ENCODE assay signal across 18 mouse cellular contexts in genomic region chr7:66989357-66990045, GRCm38 (mm10).
DNase-seq lines count a peak whose midpoint lies in the region; ATAC-seq and TF ChIP-seq lines count a peak whose summit lies in the region.
"Had no signal": no experiment of that assay in that cellular context is flagged by ENCODE, and none has a peak within 500 bp of the region (broad histone marks: within the 10 kb centered on the region; RNA-seq: fewer than 3 reads in every experiment).

No protein-coding gene starts in this region.

- no peaks in the 10 kb centered on the region for H3K79me2 ChIP-seq in liver, adult 2 months (ENCODE audit: control insufficient read depth, insufficient read depth, low read length)

- no peak for TF ChIP-seq CTCF in liver, adult 2 months (IDR thresholded peaks at IDR 0.05; ENCODE audit: low read depth, low read length)
- TF ChIP-seq CTCF in cortical plate, adult 2 months (IDR thresholded peaks at IDR 0.05; ENCODE audit: extremely low read depth, insufficient read depth, low read length) = no peak

- no peaks in the 10 kb centered on the region for H3K27me3 ChIP-seq in liver, adult 2 months (ENCODE audit: control insufficient read depth, insufficient read depth, low read length)
- no peaks in the 10 kb centered on the region for H3K27me3 ChIP-seq in liver, embryonic 12.5 days (replicated peaks)
- H3K27me3 ChIP-seq: embryonic facial prominence, embryonic 12.5 days; heart, embryonic 12.5 days; neural tube, embryonic 15.5 days had no signal

- H3K27ac ChIP-seq in liver, adult 2 months (replicated peaks; ENCODE audit: insufficient read depth, low read depth, low read length) = no peak overlapping the region
- H3K27ac ChIP-seq in liver, embryonic 12.5 days = no peak overlapping the region
- peak overlapping the region; percentile 15; the same call in 1 of the 2 replicates for H3K27ac ChIP-seq in cortical plate, adult 2 months (ENCODE audit: insufficient read depth, low read length)
- H3K27ac ChIP-seq: embryonic facial prominence, embryonic 12.5 days; hindbrain, embryonic 14.5 days; kidney, postnatal 0 days; liver, embryonic 14.5 days; neural tube, embryonic 15.5 days had no signal

- 0 out of 2 replicates have a peak, but pooled peaks cover 5% of the 10 kb centered on the region for H3K9me3 ChIP-seq in liver, embryonic 12.5 days (replicated peaks)
- H3K9me3 ChIP-seq: embryonic facial prominence, embryonic 12.5 days; neural tube, embryonic 15.5 days had no signal

- no peak for ATAC-seq in liver, embryonic 12.5 days
- ATAC-seq: intestine, embryonic 16.5 days had no signal

- no peak for TF ChIP-seq POLR2A in liver, adult 2 months (IDR thresholded peaks at IDR 0.05; ENCODE audit: extremely low read depth, insufficient read depth, low read length)
- no peak for TF ChIP-seq POLR2A in cortical plate, adult 2 months (IDR thresholded peaks at IDR 0.05; ENCODE audit: extremely low read depth, insufficient read depth, low read length)

- DNase-seq in frontal cortex, adult 2 months (ENCODE audit: extremely low spot score in 1 of 2, low spot score in 1 of 2) = peak; percentile 11 to 51
- no peak for DNase-seq in frontal cortex, postnatal 25 days (ENCODE audit: low spot score in 2 of 2)
- DNase-seq in liver, adult 2 months (ENCODE audit: extremely low read depth, low read depth, low spot score) = peak; percentile 76
- peak; percentile 10 for DNase-seq in lung, postnatal 36 days
- DNase-seq in layer of hippocampus, postnatal 10 days (ENCODE audit: low spot score in 2 of 2) = no peak
- DNase-seq: adrenal gland, postnatal 10 days; cerebellum, adult 2 months; midbrain, embryonic 14.5 days had no signal

- no peak overlapping the region for H3K4me2 ChIP-seq in liver, embryonic 12.5 days
- H3K4me2 ChIP-seq: embryonic facial prominence, embryonic 12.5 days; heart, embryonic 12.5 days; hindbrain, embryonic 14.5 days; neural tube, embryonic 15.5 days had no signal

- 48% methylated on average over 3 of the region's 3 CpGs for WGBS in liver, adult 2 months
- 66% methylated on average over 3 of the region's 3 CpGs for WGBS in liver, embryonic 12.5 days (ENCODE audit: insufficient replicate concordance)

- peaks cover 4% of the 10 kb centered on the region; the same call in 1 of the 2 replicates for H3K4me1 ChIP-seq in liver, adult 2 months (ENCODE audit: control insufficient read depth, insufficient read depth, low read length)
- H3K4me1 ChIP-seq in liver, embryonic 12.5 days = no peaks in the 10 kb centered on the region
- peaks cover 4% of the 10 kb centered on the region for H3K4me1 ChIP-seq in cortical plate, adult 2 months (ENCODE audit: control insufficient read depth, insufficient read depth, low read length)
- H3K4me1 ChIP-seq: embryonic facial prominence, embryonic 12.5 days; heart, embryonic 12.5 days; neural tube, embryonic 15.5 days had no signal

- H3K9ac ChIP-seq in liver, adult 2 months (ENCODE audit: low read depth, low read length) = no peak overlapping the region
- no peak overlapping the region for H3K9ac ChIP-seq in liver, embryonic 12.5 days
- H3K9ac ChIP-seq: embryonic facial prominence, embryonic 12.5 days; heart, embryonic 12.5 days; hindbrain, embryonic 14.5 days; liver, embryonic 14.5 days; neural tube, embryonic 15.5 days had no signal

- H3K36me3 ChIP-seq in liver, adult 2 months (ENCODE audit: control insufficient read depth, insufficient read depth, low read length) = no peaks in the 10 kb centered on the region
- no peaks in the 10 kb centered on the region for H3K36me3 ChIP-seq in liver, embryonic 12.5 days
- H3K36me3 ChIP-seq: embryonic facial prominence, embryonic 12.5 days; heart, embryonic 12.5 days; neural tube, embryonic 15.5 days had no signal

- H3K4me3 ChIP-seq in liver, adult 2 months (ENCODE audit: insufficient read depth, low read depth, low read length) = no peak overlapping the region
- no peak overlapping the region for H3K4me3 ChIP-seq in liver, embryonic 12.5 days
- H3K4me3 ChIP-seq in cortical plate, adult 2 months (ENCODE audit: insufficient read depth, low read length) = no peak overlapping the region
- H3K4me3 ChIP-seq: embryonic facial prominence, embryonic 12.5 days; heart, embryonic 12.5 days; myocyte; neural tube, embryonic 15.5 days had no signal

Comparison
In these comparisons a context has a peak if more than half of its experiments do, and no peak if none do; other contexts are left out.
1. DNase-seq: peak in frontal cortex, adult 2 months (2 of 2), liver, adult 2 months (single experiment) and lung, postnatal 36 days (single experiment); none in frontal cortex, postnatal 25 days (0 of 2) and layer of hippocampus, postnatal 10 days (0 of 2).